Mouse (Mus musculus) urinary bladder, adult 2 months (tissue): ENCODE measurements around the gene Trappc2l. TPM values are rescaled to one million over a fixed set of nuclear protein-coding genes. Genes with fewer than 3 reads are reported as not detected.
"Not testable (repeated sequence)": the region's sequence is repeated elsewhere in the genome, so short reads cannot be mapped to it uniquely, and the experiment has no call there.

Experiments
- DNase-seq: peaks from one replicate; pipeline ENCODE4 v3.0.0; 2022; ENCODE audit warnings: low spot score
- polyA plus RNA-seq: library from polyadenylated mRNA; depleted of rRNA; stranded (reverse); fragments of >200 nt; gene quantifications from 2 replicates; pipeline ENCODE4 v1.2.3, GENCODE M21; 2012; rRNA removed

Trappc2l gene
- polyA plus RNA-seq = 108 and 113 TPM in 2 replicates

DNA sequence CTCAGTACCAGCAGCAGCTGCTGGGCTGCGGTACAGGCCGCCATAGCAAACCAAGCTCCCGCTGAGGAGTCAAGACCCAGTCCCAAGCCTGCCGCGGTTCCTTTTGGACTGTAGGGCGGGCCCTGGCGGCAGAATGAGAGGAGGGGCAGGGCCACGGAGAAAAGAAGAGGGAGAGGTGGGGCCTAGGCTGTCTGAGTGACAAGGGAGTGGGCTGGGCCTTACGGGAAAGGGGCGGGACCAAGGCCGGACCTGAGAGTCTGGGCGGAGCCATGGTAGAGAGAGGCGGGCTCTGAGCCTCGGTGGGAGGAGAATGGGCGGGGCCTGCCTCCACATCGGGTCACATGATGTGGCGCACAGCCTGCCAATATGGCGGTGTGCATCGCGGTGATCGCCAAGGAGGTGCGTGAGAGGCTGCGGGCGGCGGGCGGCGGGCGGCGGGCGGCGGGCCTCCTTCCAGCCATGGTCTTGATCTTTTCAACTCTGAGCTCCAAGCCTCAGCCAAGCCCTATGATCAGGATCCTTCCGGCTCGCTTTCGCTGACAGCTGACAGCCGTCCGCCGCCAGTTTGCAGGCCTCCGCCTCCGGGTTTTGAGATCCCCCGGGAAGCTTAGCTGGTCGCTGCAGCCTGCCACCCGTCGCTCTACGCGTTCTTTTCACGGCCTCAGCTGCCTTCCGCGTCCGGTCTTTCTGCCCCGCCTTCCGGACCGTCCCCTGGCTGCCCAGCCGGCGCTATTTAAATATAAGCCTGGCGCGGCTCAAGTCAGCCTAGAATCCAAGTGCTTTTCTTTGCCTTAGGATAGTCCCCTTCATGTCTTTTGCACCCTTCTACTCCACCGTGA, at the start of gene Trappc2l, which contains the start of gene Galns:
Gene Trappc2l (plus strand): TSS at position 346 of the 839 bp plus-strand sequence.
Gene Galns (minus strand): TSS at position 169 of the 839 bp plus-strand sequence.
- DNase-seq = peak; percentile 77

DNA sequence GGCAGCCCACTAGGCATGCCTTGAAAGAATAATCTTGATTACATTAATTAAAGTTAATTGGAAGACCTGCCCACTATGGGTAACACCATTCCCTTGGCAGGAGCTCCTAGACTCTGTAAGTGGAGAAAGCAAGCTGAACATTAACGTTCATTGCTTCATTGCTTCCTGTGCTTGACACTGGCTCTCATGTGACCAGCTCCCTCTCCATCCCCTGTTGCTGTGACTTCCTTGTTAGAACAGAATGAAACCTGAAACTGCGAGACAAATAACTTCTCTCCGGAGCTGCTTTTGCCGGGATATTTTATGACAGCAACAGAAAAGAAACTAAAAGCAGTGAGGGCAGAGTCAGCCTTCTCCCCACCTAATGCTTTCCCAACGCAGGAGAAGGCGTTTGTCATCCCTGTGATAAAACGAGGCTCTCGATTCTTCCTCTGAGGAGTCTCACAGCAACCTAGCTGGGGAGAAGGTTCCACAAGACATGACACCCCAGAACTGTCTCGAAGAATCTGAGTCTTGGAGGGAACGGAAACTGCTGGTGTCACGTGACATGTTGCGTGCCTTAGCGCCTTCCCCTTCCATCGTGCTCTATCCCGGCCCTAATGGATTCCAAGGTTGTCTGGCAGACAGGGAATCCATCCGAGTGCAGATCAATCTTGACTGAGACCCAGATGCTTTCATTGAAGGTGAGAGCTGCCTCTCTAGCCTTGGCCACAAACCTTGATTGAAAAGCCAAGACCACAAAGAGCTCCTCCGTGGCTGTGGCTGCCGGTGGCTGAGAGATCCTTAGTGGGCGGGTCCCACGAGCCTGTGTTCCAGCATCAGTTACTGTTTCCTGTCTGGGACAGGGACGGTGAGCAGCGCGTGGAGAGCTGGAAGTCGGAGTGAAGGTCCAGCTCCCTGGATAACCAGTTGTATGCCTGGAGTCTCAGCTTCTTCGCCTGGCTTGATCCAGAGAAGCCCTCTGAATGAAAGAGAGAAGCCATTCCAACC, 46.8 kb upstream of the Trappc2l start:
- no peak for DNase-seq

DNA sequence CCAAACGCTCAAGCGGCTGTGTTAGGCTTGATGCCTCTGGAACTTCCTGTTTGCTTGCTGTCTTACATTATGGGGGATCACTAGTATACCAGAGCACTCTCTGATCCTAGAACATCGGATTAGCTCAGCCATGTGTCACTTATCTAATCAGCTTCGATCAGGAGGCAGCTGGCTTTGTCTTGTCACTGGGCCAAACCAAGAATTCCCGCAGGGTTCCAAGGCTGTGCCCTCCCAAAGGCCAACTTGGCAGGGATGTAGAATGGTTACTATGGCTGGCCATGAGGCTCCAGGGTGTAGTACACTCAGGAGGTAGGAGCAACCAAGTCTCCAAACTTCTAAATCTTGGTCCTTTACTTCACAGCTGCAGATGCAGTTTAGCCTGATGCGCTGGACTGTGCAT, 44.7 kb upstream of the Trappc2l start:
- DNase-seq = no peak

DNA sequence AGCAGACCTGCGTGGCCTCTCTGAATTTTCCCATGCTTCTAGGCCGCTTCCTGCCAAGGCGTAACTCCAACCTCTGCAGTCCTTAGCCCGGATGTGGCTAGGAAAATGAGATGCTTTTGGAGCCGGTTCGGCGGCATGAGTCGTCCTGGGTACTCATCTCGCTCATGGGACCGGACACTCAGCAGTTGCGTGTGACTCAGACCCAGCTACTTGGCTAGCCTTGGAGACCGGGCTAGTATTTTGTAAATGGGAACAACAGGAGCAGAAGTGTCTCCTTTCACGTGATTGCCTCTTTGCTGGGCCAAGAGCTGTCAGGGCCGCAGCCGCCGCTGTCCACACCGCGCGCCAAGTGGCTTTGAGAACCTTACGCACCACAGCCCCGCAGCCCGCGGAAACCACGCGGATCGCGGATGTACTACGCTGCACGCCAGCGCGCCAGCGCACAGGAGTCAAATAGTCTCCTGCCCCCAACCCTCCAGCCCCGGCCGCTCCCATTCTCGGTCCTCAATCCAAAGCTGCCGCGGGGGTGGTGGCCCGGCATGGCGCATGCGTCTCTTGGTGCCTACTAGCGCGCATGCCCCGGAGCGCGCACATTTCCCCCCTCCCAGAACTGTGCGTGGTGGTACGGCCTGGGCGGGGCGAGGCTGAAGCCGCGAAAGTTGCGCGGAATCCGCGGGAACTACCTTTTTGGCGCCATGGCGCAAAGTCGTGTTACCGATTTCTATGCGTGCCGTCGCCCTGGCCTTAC, 43.9 kb upstream of the Trappc2l start, which contains the start of gene Cdt1:
Gene Cdt1 (plus strand): TSS at position 655 of the 748 bp plus-strand sequence.
- DNase-seq = peak; percentile 92

DNA sequence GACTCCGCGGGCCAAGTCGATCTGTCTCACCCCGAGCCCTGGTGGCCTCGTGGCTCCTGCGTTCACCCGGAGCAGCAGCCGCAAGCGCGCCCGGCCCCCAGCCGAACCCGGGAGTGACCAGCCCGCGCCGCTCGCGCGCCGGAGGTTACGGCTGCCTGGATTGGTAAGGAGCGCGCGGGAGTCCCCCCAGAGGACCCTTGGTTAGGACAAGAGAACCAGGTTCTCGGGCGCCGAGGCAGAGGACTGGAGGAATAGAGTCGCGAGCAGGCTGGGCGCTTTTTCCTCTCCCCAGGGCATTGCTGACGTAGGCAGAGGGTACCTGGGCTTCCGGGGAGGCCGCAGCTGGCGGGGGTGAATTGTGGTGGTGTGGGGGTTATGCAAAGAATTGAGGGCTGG, 43.3 kb upstream of the Trappc2l start:
- no peak for DNase-seq

DNA sequence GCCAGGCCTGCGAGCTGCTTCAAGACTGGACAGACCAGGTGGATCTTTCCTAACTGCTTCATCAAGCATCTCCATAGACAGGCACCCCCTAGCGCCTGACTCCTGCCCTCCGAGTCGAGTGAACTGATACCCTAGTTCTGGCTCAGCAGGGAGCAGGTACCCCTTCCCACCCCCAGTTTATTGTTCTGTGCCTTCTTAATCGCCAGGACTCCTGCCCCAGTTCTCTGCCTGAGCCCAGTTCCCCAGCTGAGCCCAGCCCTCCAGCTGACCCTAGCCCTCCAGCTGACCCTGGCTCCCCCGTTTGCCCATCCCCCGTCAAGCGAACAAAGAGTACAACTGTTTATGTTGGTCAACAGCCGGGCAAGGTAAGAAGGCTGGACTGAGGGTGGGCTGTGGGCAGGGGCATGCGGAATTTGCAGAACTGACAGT, 42.5 kb upstream of the Trappc2l start:
- DNase-seq = no peak

DNA sequence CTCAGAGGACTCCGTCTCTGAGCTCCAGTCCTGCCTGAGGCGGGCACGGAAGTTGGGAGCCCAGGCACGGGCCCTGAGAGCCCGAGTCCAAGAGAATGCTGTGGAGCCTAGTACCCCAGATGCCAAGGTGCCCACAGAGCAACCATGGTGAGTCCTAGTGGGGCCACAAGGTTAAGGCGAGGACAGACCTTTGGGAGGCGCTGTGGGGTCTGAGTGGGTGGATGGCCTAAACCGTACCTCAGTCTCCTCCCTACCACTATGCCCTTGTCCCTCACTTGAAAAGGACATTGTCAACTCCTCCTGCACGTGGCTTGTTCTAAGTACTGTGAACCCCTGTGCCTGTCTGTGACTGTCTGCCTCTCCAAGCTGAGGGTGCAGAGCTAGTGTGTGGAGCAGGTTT, 42.1 kb upstream of the Trappc2l start:
- no peak for DNase-seq

DNA sequence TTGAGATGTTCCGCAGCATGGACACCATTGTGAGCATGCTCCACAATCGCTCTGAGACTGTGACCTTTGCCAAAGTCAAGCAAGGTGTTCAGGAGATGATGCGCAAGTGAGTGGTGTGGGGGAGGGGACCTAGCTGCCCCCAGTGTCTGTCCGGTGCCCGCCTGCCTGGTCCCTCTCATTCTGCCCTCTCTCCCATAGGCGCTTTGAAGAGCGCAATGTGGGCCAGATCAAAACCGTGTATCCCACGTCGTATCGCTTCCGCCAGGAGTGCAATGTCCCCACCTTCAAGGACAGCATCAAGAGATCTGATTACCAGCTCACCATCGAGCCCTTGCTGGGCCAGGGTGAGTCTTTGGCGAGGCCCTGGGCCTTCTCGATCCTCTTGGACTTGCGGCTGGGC, 41.4 kb upstream of the Trappc2l start:
- no peak for DNase-seq

DNA sequence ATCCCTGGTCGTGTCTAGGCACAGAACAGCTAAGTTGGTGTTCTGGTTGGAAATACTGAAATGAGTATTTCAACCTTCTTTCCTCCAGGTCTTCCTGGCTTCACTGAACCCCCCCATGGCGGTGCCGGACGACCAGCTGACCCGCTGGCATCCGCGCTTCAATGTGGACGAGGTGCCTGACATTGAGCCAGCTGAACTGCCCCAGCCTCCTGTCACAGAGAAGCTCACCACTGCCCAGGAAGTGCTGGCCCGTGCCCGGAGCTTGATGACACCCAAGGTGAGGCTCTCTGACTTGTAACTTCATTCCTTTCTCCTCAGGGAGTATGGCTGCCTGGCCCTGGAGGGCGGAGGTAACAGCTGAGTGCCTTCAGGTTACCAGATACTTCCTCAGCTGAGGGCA, 40.3 kb upstream of the Trappc2l start:
- no peak for DNase-seq

DNA sequence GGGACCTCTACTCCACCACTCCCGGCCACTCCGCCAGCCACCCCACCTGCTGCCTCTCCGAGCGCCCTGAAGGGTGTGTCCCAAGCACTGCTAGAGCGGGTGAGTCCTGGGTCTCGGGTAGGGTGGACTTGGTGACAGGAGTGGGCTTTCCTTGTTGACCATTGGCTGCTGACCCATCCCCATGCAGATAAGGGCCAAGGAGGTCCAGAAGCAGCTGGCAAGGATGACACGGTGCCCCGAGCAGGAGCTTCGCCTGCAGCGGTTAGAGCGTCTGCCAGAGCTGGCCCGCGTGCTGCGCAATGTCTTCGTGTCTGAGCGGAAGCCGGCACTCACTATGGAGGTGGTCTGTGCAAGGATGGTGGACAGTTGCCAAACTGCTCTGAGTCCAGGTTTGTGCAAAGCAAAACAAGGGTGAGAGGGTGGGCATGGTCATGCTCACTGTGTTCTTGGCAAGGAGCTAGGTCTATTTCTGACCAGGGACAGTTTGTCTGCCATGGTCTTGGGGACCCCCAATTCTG, 39.6 kb upstream of the Trappc2l start:
- no peak for DNase-seq

DNA sequence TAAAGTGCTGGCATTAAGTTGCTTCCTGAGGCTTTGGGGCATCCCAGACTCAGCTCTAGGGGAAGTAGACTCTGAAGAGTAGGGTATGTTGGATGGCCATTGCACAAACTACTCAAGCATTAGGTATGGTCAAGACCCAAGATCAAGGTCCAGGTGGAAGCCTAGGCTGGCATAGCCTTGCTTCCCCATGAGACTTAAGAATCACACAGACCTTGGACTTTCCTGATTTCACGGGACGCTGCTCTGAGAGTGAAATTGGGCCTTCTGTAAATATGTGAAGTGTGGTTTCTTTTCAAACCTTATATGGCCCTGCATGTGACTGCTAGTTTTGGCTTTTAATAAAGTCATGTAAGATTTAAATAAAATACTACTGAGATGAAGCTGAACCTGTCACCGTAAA, 38.7 kb upstream of the Trappc2l start:
- no peak for DNase-seq

DNA sequence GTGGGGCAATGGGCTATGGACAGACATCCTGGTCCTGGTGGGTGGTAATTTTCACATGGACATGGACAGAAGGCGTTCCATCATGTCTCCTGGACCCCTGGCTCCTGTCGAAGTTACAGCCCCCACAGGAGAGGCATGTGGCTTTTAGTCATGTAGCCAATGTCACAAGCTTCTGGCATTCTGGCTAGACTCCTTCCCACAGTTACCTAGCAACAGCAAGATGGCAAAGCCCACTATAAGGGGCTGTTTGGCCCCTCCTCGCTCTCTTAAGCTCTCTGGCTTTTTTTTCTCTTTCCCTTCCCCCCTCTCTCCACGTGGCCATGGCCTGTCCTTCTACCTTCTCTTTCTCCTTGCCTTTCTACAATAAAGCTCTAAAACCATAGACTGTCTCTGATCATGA, 38.3 kb upstream of the Trappc2l start:
- not testable (repeated sequence) for DNase-seq

DNA sequence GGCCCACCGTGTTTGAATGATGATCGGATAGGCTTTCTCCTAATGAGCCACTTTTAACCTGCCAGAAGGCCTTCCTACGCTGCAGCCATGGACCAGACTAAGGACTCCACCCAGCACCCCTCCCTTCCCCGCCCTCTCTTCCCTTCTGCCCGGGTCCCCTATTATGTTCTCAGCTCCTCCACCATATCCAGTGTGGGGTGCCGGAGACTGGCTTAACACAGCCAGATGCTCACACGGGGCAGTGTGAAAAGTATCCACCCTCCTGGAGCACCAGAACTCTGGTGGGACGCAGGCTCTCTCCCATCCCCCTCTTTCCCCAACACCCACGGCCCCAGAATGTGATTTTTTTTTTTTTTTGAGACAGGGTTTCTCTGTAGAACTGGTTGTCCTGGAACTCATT, 37.9 kb upstream of the Trappc2l start:
- no peak for DNase-seq

DNA sequence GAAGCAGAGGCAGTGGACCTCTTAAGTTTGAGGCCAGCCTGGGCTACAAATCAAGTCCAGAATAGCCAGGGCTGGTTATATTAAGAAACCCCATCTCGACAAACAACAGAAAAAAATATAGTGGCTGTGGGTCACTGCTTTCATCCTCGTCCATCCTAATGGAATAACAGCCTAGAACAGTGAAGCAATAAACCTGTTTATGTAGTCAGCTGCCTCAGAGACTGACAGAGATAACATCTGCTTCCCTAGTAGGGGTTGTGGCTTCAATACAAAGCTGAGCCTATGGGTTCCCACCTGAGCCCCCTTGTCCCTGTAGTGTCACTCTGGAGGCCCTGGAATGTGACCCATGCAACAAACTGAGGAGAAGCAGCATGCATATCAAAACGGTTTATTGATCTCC, 37.2 kb upstream of the Trappc2l start:
- no peak for DNase-seq

DNA sequence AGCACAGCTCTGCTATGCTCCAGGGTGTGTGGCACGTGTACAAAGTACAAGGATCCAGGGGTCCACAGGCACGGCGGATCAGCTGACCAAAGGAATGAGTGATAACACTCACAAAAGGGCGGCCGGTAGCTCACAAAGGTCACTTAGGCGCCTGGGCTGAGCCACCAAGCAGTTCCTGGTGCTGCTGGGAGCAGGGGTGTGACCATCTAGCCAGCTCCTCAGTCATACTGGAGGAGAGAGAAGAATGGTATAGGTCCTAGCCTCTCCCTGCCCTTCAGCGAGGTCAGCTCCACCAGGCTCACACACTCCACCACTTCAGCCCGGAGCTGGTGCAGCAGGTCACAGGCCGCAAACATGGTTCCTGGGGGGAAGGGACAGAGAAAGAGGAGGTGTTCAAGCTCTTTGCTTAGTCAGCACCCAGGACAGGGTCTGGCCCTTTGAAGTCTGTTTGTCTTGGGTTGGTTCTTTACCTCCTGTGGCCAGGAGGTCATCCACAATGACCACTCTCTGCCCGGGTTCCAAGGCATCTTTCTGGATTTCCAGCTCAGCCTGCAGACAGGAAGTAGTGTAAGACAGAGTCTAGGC, 36.7 kb upstream of the Trappc2l start:
- DNase-seq = no peak

DNA sequence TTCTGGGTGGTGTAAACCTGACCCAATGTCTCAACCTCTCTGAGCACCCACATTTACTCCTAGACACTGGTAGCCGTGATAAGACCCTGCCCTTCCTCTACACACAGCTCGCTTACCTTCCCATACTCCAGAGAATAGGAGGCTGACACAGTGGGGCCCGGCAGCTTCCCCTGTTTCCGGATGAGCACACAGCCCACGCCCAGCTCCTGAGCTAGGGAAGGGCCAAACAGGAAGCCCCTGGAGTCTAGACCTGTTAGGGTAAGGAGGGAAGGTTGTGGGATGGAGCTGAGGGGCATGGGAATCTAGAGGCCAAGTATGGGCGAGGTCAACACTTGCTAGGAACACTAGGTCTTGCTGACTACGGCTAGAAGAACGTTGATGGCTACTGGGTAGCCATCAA, 36.2 kb upstream of the Trappc2l start:
- no peak for DNase-seq

DNA sequence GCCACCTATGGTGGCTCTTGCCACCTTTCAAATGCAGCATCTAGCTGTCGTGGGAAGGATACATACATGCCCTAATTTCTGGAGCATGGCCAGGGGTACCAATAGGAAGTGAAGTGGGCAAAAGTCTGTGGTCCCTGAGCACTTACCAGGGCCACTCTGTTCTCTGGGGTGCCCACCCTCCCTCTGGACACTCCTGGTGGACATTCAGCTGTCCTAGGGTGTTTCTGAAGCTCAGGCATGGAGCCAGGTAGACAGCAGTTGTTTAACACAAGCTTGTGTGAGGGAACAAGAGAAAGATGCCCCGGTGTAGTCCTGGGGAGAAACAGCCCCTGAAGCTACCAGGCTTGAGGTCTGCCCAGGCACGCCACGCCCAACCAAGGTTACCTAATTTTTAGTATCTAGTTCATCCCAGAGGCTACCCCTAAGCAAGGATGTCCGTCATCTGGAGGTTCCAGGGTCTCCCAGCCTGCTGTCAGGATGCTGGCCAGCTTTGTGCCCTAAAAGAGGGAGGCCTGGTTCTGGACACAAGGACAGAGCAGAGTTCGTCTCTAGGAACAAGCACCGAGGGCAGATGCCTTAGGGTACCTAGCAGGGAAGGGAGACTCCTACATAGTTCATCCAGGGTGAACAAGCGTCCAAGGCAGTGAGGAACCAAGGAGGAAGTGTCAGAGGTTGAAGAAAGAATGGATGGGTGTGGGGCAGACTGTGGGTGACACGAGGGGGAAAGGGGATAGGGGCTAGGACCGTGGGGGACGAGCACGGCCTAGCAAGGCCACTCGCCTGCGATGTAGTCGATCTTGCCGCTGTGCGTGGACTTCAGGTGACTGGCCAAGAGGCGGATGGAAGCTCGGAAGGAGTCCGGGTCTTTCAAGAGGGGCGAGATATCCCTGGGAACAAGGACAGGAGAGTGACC, 35.4 kb upstream of the Trappc2l start:
- no peak for DNase-seq

DNA sequence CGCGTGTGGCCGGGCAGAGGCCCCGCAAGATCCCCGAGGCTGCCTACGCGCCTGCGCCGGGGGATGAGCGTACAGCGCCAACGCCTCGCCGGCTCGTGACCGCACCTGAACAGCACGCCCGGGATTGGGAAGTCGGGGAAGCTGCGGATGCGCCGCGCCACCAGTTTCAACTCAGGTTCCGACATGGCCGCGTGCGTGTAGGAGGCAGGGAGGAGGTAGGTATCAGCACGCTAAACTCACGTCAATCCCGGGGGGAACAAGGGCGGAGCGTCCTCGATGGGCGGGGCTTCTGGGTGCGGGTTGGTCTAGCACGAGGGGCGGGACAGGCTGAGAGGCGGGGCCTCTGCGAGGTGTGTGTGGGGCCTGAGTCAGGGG, 34.8 kb upstream of the Trappc2l start, which contains the start of gene Aprt:
Gene Aprt (minus strand): TSS at position 262 of the 375 bp plus-strand sequence.
- peak; percentile 80 for DNase-seq

DNA sequence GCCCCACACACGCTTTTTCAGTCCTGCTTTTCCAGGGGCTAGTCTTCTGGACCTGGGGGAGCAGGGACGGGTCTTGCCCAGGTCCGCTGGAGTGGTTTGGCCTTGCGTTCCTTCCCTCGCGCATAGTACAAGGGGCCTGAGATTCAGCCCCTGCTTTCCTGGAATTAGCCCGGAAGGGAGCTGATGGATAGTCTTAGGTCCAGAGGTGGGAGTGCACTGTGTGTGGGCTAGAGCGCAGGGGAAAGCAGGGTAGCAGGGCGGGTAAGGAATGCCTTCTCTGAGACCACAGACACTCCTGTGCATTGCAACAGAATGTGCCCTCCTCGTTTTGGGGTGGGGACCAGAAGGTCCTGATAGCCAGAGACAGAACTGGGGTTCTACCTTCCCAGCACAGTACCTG, 34.3 kb upstream of the Trappc2l start:
- no peak for DNase-seq

DNA sequence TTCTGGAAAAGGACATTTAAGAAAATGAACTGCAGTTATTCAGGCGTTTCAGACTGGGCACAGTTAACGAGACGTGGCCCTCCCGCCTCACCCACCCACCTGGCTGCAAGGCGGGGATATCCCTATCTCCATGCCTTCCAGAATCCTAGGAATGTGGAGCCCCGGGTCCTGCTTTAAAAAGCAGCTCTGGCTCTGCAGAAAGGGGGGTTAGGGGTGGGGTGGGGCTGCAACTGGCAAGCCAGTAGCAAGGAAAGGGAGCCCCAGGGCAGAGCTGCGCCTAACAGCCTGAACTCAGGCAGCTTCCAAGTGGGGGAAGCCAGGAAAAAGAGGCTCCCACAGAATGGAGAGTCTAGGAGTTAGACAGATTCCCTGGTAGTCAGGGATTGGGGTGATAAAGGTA, 32.2 kb upstream of the Trappc2l start:
- no peak for DNase-seq
